Mouse (Mus musculus): Measurements from ENCODE around the gene Zfp553. TPM values are rescaled to one million over a fixed set of nuclear protein-coding genes. Genes with fewer than 3 reads are reported as not detected.

Zfp553 gene
- polyA plus RNA-seq, 1 experiment from 2014 or later: 45.2 TPM

- no peaks in the 10 kb centered on the region for H3K36me3 ChIP-seq (ENCODE audit: insufficient read depth, low read length)
- no peaks in the 10 kb centered on the region for H3K27me3 ChIP-seq (ENCODE audit: insufficient read depth, low read length)
- H3K4me2 ChIP-seq (replicated peaks; ENCODE audit: low read depth, low read length): peak overlapping the region; percentile 75
- no peak overlapping the region for H3K4me3 ChIP-seq (ENCODE audit: low read length)
- 77% methylated on average over 5 of the region's 5 CpGs for WGBS
- H3K4me1 ChIP-seq (ENCODE audit: insufficient read depth, low read length): peaks cover 19% of the 10 kb centered on the region
- no peak for ATAC-seq (ENCODE audit: low FRiP score, low TSS enrichment)
- H3K9ac ChIP-seq (replicated peaks; ENCODE audit: low read length): no peak overlapping the region
- no peaks in the 10 kb centered on the region for H3K9me3 ChIP-seq (ENCODE audit: low read length)
- H3K27ac ChIP-seq (ENCODE audit: low read length): no peak overlapping the region
These were observed 23.0 kb upstream of the Zfp553 start for GRCm38 (mm10) chr7:127209851-127210250.

- no peak overlapping the region for H3K4me2 ChIP-seq (replicated peaks; ENCODE audit: low read depth, low read length)
- WGBS: 87% methylated on average over 4 of the region's 4 CpGs
- no peak overlapping the region for H3K4me3 ChIP-seq (ENCODE audit: low read length)
- peaks cover 21% of the 10 kb centered on the region for H3K4me1 ChIP-seq (ENCODE audit: insufficient read depth, low read length)
- H3K36me3 ChIP-seq (ENCODE audit: insufficient read depth, low read length): no peaks in the 10 kb centered on the region
- H3K27ac ChIP-seq (ENCODE audit: low read length): no peak overlapping the region
- ATAC-seq (ENCODE audit: low FRiP score, low TSS enrichment): no peak
- H3K27me3 ChIP-seq (ENCODE audit: insufficient read depth, low read length): no peaks in the 10 kb centered on the region
- H3K9me3 ChIP-seq (ENCODE audit: low read length): no peaks in the 10 kb centered on the region
- H3K9ac ChIP-seq (replicated peaks; ENCODE audit: low read length): no peak overlapping the region
These were observed 22.6 kb upstream of the Zfp553 start for GRCm38 (mm10) chr7:127210266-127210665.

- Histone ChIP-seq H3K9me3 (ENCODE audit: low read length) (no peaks in the 10 kb centered on the region), H3K36me3 (ENCODE audit: insufficient read depth, low read length) (no peaks in the 10 kb centered on the region), H3K4me1 (ENCODE audit: insufficient read depth, low read length) (peaks cover 15% of the 10 kb centered on the region), H3K4me3 (ENCODE audit: low read length) (no peak overlapping the region), H3K27me3 (ENCODE audit: insufficient read depth, low read length) (no peaks in the 10 kb centered on the region), H3K9ac (replicated peaks; ENCODE audit: low read length) (no peak overlapping the region), H3K27ac (ENCODE audit: low read length) (no peak overlapping the region), H3K4me2 (replicated peaks; ENCODE audit: low read depth, low read length) (no peak overlapping the region)
- ATAC-seq (ENCODE audit: low FRiP score, low TSS enrichment): no peak
- WGBS: 57% methylated on average over 5 of the region's 5 CpGs
These were observed 21.7 kb upstream of the Zfp553 start for GRCm38 (mm10) chr7:127211014-127211745.

- ATAC-seq (ENCODE audit: low FRiP score, low TSS enrichment): no peak
- Histone ChIP-seq H3K4me3 (ENCODE audit: low read length) (no peak overlapping the region), H3K27ac (ENCODE audit: low read length) (no peak overlapping the region), H3K36me3 (ENCODE audit: insufficient read depth, low read length) (no peaks in the 10 kb centered on the region), H3K27me3 (ENCODE audit: insufficient read depth, low read length) (no peaks in the 10 kb centered on the region), H3K9ac (replicated peaks; ENCODE audit: low read length) (no peak overlapping the region), H3K9me3 (ENCODE audit: low read length) (no peaks in the 10 kb centered on the region), H3K4me2 (replicated peaks; ENCODE audit: low read depth, low read length) (no peak overlapping the region), H3K4me1 (ENCODE audit: insufficient read depth, low read length) (peaks cover 6% of the 10 kb centered on the region)
- 85% methylated on average over 12 of the region's 12 CpGs for WGBS
These were observed 20.2 kb upstream of the Zfp553 start for GRCm38 (mm10) chr7:127212432-127213250.

- Histone ChIP-seq H3K4me3 (ENCODE audit: low read length) (no peak overlapping the region), H3K9me3 (ENCODE audit: low read length) (no peaks in the 10 kb centered on the region), H3K27ac (ENCODE audit: low read length) (no peak overlapping the region), H3K27me3 (ENCODE audit: insufficient read depth, low read length) (no peaks in the 10 kb centered on the region), H3K4me1 (ENCODE audit: insufficient read depth, low read length) (peaks cover 6% of the 10 kb centered on the region), H3K9ac (replicated peaks; ENCODE audit: low read length) (no peak overlapping the region), H3K4me2 (replicated peaks; ENCODE audit: low read depth, low read length) (no peak overlapping the region), H3K36me3 (ENCODE audit: insufficient read depth, low read length) (no peaks in the 10 kb centered on the region)
- 45% methylated on average over 7 of the region's 7 CpGs for WGBS
- no peak for ATAC-seq (ENCODE audit: low FRiP score, low TSS enrichment)
These were observed 19.4 kb upstream of the Zfp553 start for GRCm38 (mm10) chr7:127213485-127213884.

GRCm38 (mm10) chr7:127213930-127214329 lies 18.9 kb upstream of the Zfp553 start:
- Histone ChIP-seq H3K27me3 (ENCODE audit: insufficient read depth, low read length) (no peaks in the 10 kb centered on the region), H3K36me3 (ENCODE audit: insufficient read depth, low read length) (no peaks in the 10 kb centered on the region), H3K4me3 (ENCODE audit: low read length) (0 out of 2 replicates have a peak overlapping the region, but pooled peaks have one; percentile 42), H3K27ac (ENCODE audit: low read length) (no peak overlapping the region), H3K9ac (replicated peaks; ENCODE audit: low read length) (peak overlapping the region; percentile 69; the same call in 1 of the 2 replicates), H3K9me3 (ENCODE audit: low read length) (no peaks in the 10 kb centered on the region), H3K4me2 (replicated peaks; ENCODE audit: low read depth, low read length) (peak overlapping the region; percentile 62), H3K4me1 (ENCODE audit: insufficient read depth, low read length) (peaks cover 6% of the 10 kb centered on the region)
- ATAC-seq (ENCODE audit: low FRiP score, low TSS enrichment): no peak
- WGBS: 56% methylated on average over 12 of the region's 12 CpGs

GRCm38 (mm10) chr7:127214521-127214920 lies 18.3 kb upstream of the Zfp553 start:
- H3K36me3 ChIP-seq (ENCODE audit: insufficient read depth, low read length): no peaks in the 10 kb centered on the region
- H3K4me2 ChIP-seq (replicated peaks; ENCODE audit: low read depth, low read length): peak overlapping the region; percentile 62
- H3K9ac ChIP-seq (replicated peaks; ENCODE audit: low read length): peak overlapping the region; percentile 69
- H3K9me3 ChIP-seq (ENCODE audit: low read length): no peaks in the 10 kb centered on the region
- H3K27me3 ChIP-seq (ENCODE audit: insufficient read depth, low read length): no peaks in the 10 kb centered on the region
- H3K4me1 ChIP-seq (ENCODE audit: insufficient read depth, low read length): peaks cover 6% of the 10 kb centered on the region
- ATAC-seq (ENCODE audit: low FRiP score, low TSS enrichment): no peak
- 31% methylated on average over 21 of the region's 21 CpGs for WGBS
- H3K4me3 ChIP-seq (ENCODE audit: low read length): peak overlapping the region; percentile 42
- no peak overlapping the region for H3K27ac ChIP-seq (ENCODE audit: low read length)

GRCm38 (mm10) chr7:127214981-127215871 lies 17.6 kb upstream of the Zfp553 start:
- WGBS: 20% methylated on average over 33 of the region's 33 CpGs
- Histone ChIP-seq H3K36me3 (ENCODE audit: insufficient read depth, low read length) (no peaks in the 10 kb centered on the region), H3K9me3 (ENCODE audit: low read length) (no peaks in the 10 kb centered on the region), H3K27ac (ENCODE audit: low read length) (no peak overlapping the region), H3K4me3 (ENCODE audit: low read length) (peak overlapping the region; percentile 42), H3K27me3 (ENCODE audit: insufficient read depth, low read length) (no peaks in the 10 kb centered on the region), H3K4me1 (ENCODE audit: insufficient read depth, low read length) (peaks cover 6% of the 10 kb centered on the region), H3K4me2 (replicated peaks; ENCODE audit: low read depth, low read length) (peak overlapping the region; percentile 62), H3K9ac (replicated peaks; ENCODE audit: low read length) (peak overlapping the region; percentile 69)
- ATAC-seq (ENCODE audit: low FRiP score, low TSS enrichment): peak; percentile 39

- no peaks in the 10 kb centered on the region for H3K9me3 ChIP-seq (ENCODE audit: low read length)
- WGBS: 85% methylated on average over 5 of the region's 5 CpGs
- no peaks in the 10 kb centered on the region for H3K27me3 ChIP-seq (ENCODE audit: insufficient read depth, low read length)
- H3K9ac ChIP-seq (replicated peaks; ENCODE audit: low read length): no peak overlapping the region
- H3K4me2 ChIP-seq (replicated peaks; ENCODE audit: low read depth, low read length): no peak overlapping the region
- H3K27ac ChIP-seq (ENCODE audit: low read length): no peak overlapping the region
- no peak for ATAC-seq (ENCODE audit: low FRiP score, low TSS enrichment)
- no peaks in the 10 kb centered on the region for H3K36me3 ChIP-seq (ENCODE audit: insufficient read depth, low read length)
- no peak overlapping the region for H3K4me3 ChIP-seq (ENCODE audit: low read length)
- peaks cover 6% of the 10 kb centered on the region for H3K4me1 ChIP-seq (ENCODE audit: insufficient read depth, low read length)
These were observed 16.6 kb upstream of the Zfp553 start for GRCm38 (mm10) chr7:127216307-127216706.

Measured in kidney, embryonic 16.5 days (tissue).